Mouse (Mus musculus): ENCODE data around the gene Nrbf2. TPM values are rescaled to one million over a fixed set of nuclear protein-coding genes. Genes with fewer than 3 reads are reported as not detected.

Gene Nrbf2
- total RNA-seq, 2 experiments from 2014 or later, result 10.4 to 10.6 TPM

GRCm38 (mm10) chr10:67223942-67224341 lies 61.2 kb downstream of the Nrbf2 start:
- intact Hi-C loops (cut with DNase I), result no loop called here

GRCm38 (mm10) chr10:67221284-67221683 lies 63.8 kb downstream of the Nrbf2 start:
- no peak for DNase-seq

More at GRCm38 (mm10) chr10:67223942-67224341, 61.2 kb downstream of the Nrbf2 start:
- no peak for DNase-seq

GRCm38 (mm10) chr10:67220251-67220650 lies 64.9 kb downstream of the Nrbf2 start:
- intact Hi-C loops (cut with DNase I), result loop anchor here (2.0 kb wide), 1 partner anchor 33 kb away; no protein-coding TSS in a partner anchor
- no peak for DNase-seq

More at GRCm38 (mm10) chr10:67221284-67221683, 63.8 kb downstream of the Nrbf2 start:
- intact Hi-C loops (cut with DNase I), result loop anchor here (2.0 kb wide), 1 partner anchor 34 kb away; no protein-coding TSS in a partner anchor

GRCm38 (mm10) chr10:67218873-67219565 lies 66.1 kb downstream of the Nrbf2 start:
- intact Hi-C loops (cut with DNase I), result loop anchor here (5.0 kb wide), 1 partner anchor 307 kb away; no protein-coding TSS in a partner anchor
- DNase-seq, result no peak

GRCm38 (mm10) chr10:67216872-67217271 lies 68.2 kb downstream of the Nrbf2 start:
- intact Hi-C loops (cut with DNase I), result loop anchor here (5.0 kb wide), 1 partner anchor 305 kb away; no protein-coding TSS in a partner anchor
- DNase-seq, result no peak

Other genes starting within 250 kb of the Nrbf2 start
- 10 to 100 TPM; 55.9 to 64.7 TPM for gene Jmjd1c, start 189.2 kb downstream of the Nrbf2 start, total RNA-seq (2021)
- gene Reep3, start 188.4 kb downstream of the Nrbf2 start, total RNA-seq (2021), result 10 to 100 TPM; 41.5 to 41.9 TPM

Measured in heart, postnatal 10 days (tissue).